Mouse (Mus musculus) adrenal gland, adult 2 months (tissue): ENCODE measurements around the gene Svs3b. TPM values are rescaled to one million over a fixed set of nuclear protein-coding genes. Genes with fewer than 3 reads are reported as not detected.
A peak's percentile ranks its signal among the peaks of the same experiment; 100 is the strongest.
"Not testable (repeated sequence)": the region's sequence is repeated elsewhere in the genome, so short reads cannot be mapped to it uniquely, and the experiment has no call there.

ENCODE experiments used
- DNase-seq: peaks from one replicate; pipeline ENCODE4 v3.0.0; 2021
- long read RNA-seq: library from polyadenylated mRNA; stranded (forward); transcript quantifications from one replicate; pipeline ENCODE4 v2.0.0, GENCODE M21; 2021
- polyA plus RNA-seq: library from polyadenylated mRNA; depleted of rRNA; stranded (reverse); fragments of >200 nt; gene quantifications from 2 replicates; pipeline ENCODE4 v1.2.3, GENCODE M21; 2012; rRNA removed
- total RNA-seq, 2 experiments: library from RNA; stranded (reverse); gene quantifications; 2 replicates each; pipeline ENCODE4 v1.2.3; 2021

The Svs3b gene
- not detected for total RNA-seq
- not detected in 2 replicates for polyA plus RNA-seq
- long read RNA-seq, result 0 reads

- not testable (repeated sequence) for DNase-seq
These were observed at the start of gene Svs3b for GRCm38 (mm10) chr2:164256540-164256939. TSS of gene Svs3b (minus strand) at chr2:164256640.

GRCm38 (mm10) chr2:164288968-164289367 lies 32.5 kb upstream of the Svs3b start, which contains the start of gene Svs3a:
TSS of gene Svs3a (plus strand) at chr2:164289268.
- not testable (repeated sequence) for DNase-seq

GRCm38 (mm10) chr2:164278359-164278758 lies 21.9 kb upstream of the Svs3b start, which contains the start of gene Svs4:
TSS of gene Svs4 (minus strand) at chr2:164278459.
- no peak for DNase-seq

- no peak for DNase-seq
These were observed 18.1 kb downstream of the Svs3b start, which contains the start of gene Svs2 for GRCm38 (mm10) chr2:164238366-164238765. TSS of gene Svs2 (minus strand) at chr2:164238466.

DNA sequence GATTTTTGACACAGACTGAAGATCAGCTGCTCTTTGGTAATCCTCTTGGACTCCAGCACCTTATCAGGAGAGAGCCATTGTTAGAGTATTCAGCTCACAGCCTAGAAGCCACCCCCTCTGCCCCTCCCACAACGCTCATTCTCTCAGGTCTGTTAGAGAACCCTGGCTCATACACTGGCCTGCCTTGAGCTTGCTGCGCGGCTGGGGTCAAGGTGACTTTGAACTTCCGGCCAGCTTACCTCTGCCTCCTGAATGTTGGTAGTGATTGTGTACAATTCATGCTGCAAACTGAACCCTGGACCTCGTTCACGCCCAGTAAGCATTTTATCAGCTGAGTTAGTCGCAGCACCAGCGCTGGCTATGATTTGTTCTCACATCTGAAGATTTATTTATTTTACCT lies 23.8 kb downstream of the Svs3b start:
- no peak for DNase-seq

GRCm38 (mm10) chr2:164228361-164229070 lies 27.9 kb downstream of the Svs3b start:
- peak; percentile 59 for DNase-seq

GRCm38 (mm10) chr2:164221522-164221921 lies 34.9 kb downstream of the Svs3b start, which contains the start of gene Wfdc15b:
TSS of gene Wfdc15b (minus strand) at chr2:164221660.
- no peak for DNase-seq

DNA sequence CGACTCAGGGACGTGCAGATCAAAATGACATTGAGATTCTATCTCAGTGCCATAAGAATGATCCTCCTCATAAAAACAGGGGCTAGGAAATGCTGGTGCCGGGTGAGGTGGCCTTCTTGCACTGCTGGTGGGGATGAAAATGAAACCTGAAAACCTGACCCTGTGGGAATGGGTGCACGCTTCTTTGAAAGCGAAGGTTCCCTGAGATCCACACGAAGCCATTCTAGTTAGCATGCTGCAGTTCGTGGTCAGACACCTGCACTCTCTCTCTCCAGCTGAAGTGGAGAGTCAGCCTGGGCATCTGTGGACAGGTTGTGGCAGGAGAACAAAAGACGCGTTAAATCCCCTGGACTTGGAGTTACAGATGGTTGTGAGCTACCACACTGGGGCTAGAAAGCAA lies 37.1 kb downstream of the Svs3b start:
- no peak for DNase-seq

DNA sequence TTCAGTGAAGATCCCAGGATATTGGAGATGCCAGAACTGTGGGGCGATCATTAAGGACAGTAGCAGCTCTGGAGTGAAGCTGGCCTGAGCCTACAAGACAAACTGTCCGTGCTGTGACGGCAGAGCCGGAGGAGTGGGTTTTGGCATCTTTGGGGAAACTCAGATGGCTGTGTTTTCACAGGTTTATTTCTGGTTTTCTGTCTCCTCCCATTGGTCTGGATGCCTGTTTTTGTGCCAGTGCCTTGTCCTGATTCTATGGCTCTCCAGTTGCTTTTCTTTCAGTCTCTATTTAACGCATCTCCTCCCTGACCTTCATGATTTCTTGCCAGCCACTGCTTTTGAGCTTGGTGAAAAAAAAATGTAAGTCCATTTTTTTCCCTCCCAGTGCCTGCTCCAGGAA lies 43.7 kb downstream of the Svs3b start:
- DNase-seq, result no peak

DNA sequence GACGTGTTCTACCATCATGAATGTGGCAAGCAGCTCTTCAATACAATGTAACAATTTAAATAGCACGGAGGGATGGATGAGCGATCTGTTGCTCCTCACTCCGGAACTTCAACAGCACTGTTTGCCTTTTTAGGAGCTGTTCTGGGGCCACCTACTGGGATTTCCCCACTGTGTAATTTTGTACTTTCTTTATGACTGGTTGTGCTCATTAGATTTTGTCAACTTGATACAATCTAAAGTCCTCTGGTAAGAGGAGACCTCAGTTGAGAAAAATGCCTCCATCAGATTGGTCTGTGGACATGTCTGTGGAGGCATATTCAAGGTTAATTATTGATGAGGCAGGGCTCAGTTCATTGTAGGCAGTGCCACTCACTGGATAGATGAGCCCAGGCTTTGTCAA lies 45.5 kb downstream of the Svs3b start:
- DNase-seq, result no peak

DNA sequence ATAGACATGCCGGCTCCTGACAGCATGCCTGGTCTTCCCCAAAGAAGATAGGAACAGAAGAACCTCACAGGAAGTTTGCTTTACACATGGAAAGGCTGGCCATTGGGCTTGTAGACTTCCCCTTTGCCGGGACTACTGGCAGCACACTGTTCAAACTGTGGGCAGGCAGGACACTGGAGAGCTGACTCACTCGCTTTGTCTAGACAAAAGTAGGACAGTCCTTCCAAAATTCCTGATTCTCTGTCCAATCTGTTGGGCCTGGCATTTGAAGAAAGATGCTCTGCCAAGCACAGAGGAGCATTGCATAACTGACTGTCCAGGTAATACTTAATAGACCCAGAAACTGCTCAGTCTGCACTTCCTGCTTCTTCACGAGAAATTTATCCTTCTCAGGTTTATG lies 49.8 kb downstream of the Svs3b start:
- peak; percentile 32 for DNase-seq

GRCm38 (mm10) chr2:164206011-164206410 lies 50.4 kb downstream of the Svs3b start:
- not testable (repeated sequence) for DNase-seq

Other genes starting within 250 kb of the Svs3b start
- 1 to 10 TPM; 1.4 to 2.6 TPM for gene Pabpc1l, start 231.2 kb downstream of the Svs3b start, total RNA-seq
- gene Pabpc1l, start 231.2 kb downstream of the Svs3b start, polyA plus RNA-seq, result 0.36 and 1.1 TPM in 2 replicates
- gene Stk4, start 186.3 kb downstream of the Svs3b start, total RNA-seq, result 10 to 100 TPM; 25.9 to 29.5 TPM
- gene Stk4, start 186.3 kb downstream of the Svs3b start, polyA plus RNA-seq, result 5.5 and 6.4 TPM in 2 replicates
- 10 to 100 TPM; 35.1 to 59.8 TPM for gene Tomm34, start 185.5 kb downstream of the Svs3b start, total RNA-seq
- 66.0 and 72.2 TPM in 2 replicates for gene Tomm34, start 185.5 kb downstream of the Svs3b start, polyA plus RNA-seq
- gene Kcns1, start 85.5 kb downstream of the Svs3b start, total RNA-seq, result not detected
- gene Kcns1, start 85.5 kb downstream of the Svs3b start, polyA plus RNA-seq, result not detected in 2 replicates
- gene Wfdc5, start 73.9 kb downstream of the Svs3b start, total RNA-seq, result not detected
- gene Wfdc5, start 73.9 kb downstream of the Svs3b start, polyA plus RNA-seq, result not detected in 2 replicates
- gene Wfdc12, start 66.0 kb downstream of the Svs3b start, total RNA-seq, result 10 to 100 TPM in 1 of 2 experiments, not detected in 1; 10.5 TPM
- 0.39 and 2.3 TPM in 2 replicates for gene Wfdc12, start 66.0 kb downstream of the Svs3b start, polyA plus RNA-seq
- not detected for gene Wfdc15a, start 56.5 kb downstream of the Svs3b start, total RNA-seq
- gene Wfdc15a, start 56.5 kb downstream of the Svs3b start, polyA plus RNA-seq, result not detected in 2 replicates
- gene Wfdc15b, start 35.0 kb downstream of the Svs3b start, total RNA-seq, result not detected
- gene Wfdc15b, start 35.0 kb downstream of the Svs3b start, polyA plus RNA-seq, result not detected in 2 replicates
- gene Svs2, start 18.2 kb downstream of the Svs3b start, total RNA-seq, result not detected
- gene Svs2, start 18.2 kb downstream of the Svs3b start, polyA plus RNA-seq, result not detected in 2 replicates
- not detected for gene Svs4, start 21.8 kb upstream of the Svs3b start, total RNA-seq
- gene Svs4, start 21.8 kb upstream of the Svs3b start, polyA plus RNA-seq, result not detected in 2 replicates
- not detected for gene Svs3a, start 32.6 kb upstream of the Svs3b start, total RNA-seq
- gene Svs3a, start 32.6 kb upstream of the Svs3b start, polyA plus RNA-seq, result not detected in 2 replicates
- not detected for gene Svs6, start 60.1 kb upstream of the Svs3b start, total RNA-seq
- gene Svs6, start 60.1 kb upstream of the Svs3b start, polyA plus RNA-seq, result not detected in 2 replicates
- 1 to 10 TPM; 1.5 to 1.7 TPM for gene Svs5, start 76.1 kb upstream of the Svs3b start, total RNA-seq
- gene Svs5, start 76.1 kb upstream of the Svs3b start, polyA plus RNA-seq, result not detected in 2 replicates
- 10 to 100 TPM; 19.3 to 36.0 TPM for gene Slpi, start 132.5 kb upstream of the Svs3b start, total RNA-seq
- 5.7 and 8.5 TPM in 2 replicates for gene Slpi, start 132.5 kb upstream of the Svs3b start, polyA plus RNA-seq
- not detected for gene Rbpjl, start 146.5 kb upstream of the Svs3b start, total RNA-seq
- gene Rbpjl, start 146.5 kb upstream of the Svs3b start, polyA plus RNA-seq, result not detected in 2 replicates
- gene Matn4, start 148.5 kb upstream of the Svs3b start, total RNA-seq, result 1 to 10 TPM in 1 of 2 experiments, under 1 TPM in 1; 0.17 to 1.8 TPM
- gene Matn4, start 148.5 kb upstream of the Svs3b start, polyA plus RNA-seq, result 1.0 TPM in 2 replicates
- gene Sdc4, start 187.2 kb upstream of the Svs3b start, total RNA-seq, result 100 to 1,000 TPM; 123 to 151 TPM
- gene Sdc4, start 187.2 kb upstream of the Svs3b start, polyA plus RNA-seq, result 23.3 and 23.5 TPM in 2 replicates
- 10 to 100 TPM; 24.5 to 34.0 TPM for gene Sys1, start 200.3 kb upstream of the Svs3b start, total RNA-seq
- gene Sys1, start 200.3 kb upstream of the Svs3b start, polyA plus RNA-seq, result 299 and 335 TPM in 2 replicates
- gene Gm20458, start 204.3 kb upstream of the Svs3b start, total RNA-seq, result 1 to 10 TPM; 3.9 to 9.6 TPM
- gene Gm20458, start 204.3 kb upstream of the Svs3b start, polyA plus RNA-seq, result 9.6 and 18.9 TPM in 2 replicates
- not detected for gene Trp53tg5, start 217.1 kb upstream of the Svs3b start, total RNA-seq
- gene Trp53tg5, start 217.1 kb upstream of the Svs3b start, polyA plus RNA-seq, result not detected in 2 replicates
- gene Dbndd2, start 229.5 kb upstream of the Svs3b start, total RNA-seq, result 1 to 10 TPM; 5.5 to 7.0 TPM
- 20.8 and 30.7 TPM in 2 replicates for gene Dbndd2, start 229.5 kb upstream of the Svs3b start, polyA plus RNA-seq
- gene Pigt, start 240.9 kb upstream of the Svs3b start, total RNA-seq, result 10 to 100 TPM; 72.7 to 98.8 TPM
- 216 and 218 TPM in 2 replicates for gene Pigt, start 240.9 kb upstream of the Svs3b start, polyA plus RNA-seq